Mouse (Mus musculus) MEL (cell line): Measurements from ENCODE around the gene Nefh. TPM values are rescaled to one million over a fixed set of nuclear protein-coding genes. Genes with fewer than 3 reads are reported as not detected.

ENCODE experiments used
- DNase-seq: peaks from one replicate; pipeline ENCODE4 v3.0.0; 2011; ENCODE audit warnings: low read depth, low spot score
- H3K27ac ChIP-seq: 2 replicates; pipeline ENCODE4 v1.5.1; 2012; ENCODE audit warnings: low read depth, mild to moderate bottlenecking, control low read depth, low read length, moderate library complexity; ENCODE audit not compliant: control insufficient read depth
- H3K27me3 ChIP-seq, 2 experiments: fragments of 150-350 bp in 1 of 2; sonication (generic) in 1 of 2; 2 replicates each; pipeline ENCODE4 v1.6.1; 2012; ENCODE audit warnings: low read length in 2 of 2, mild to moderate bottlenecking in 2 of 2, improper control_type of control experiment in 1 of 2, moderate library complexity in 1 of 2; ENCODE audit not compliant: insufficient read depth in 2 of 2, control insufficient read depth in 1 of 2
- H3K36me3 ChIP-seq, 2 experiments: 2 replicates each; pipeline ENCODE4 v1.6.1; 2012 to 2014; ENCODE audit warnings: low read length in 2 of 2, improper control_type of control experiment in 1 of 2, inconsistent platforms in 1 of 2, mild to moderate bottlenecking in 1 of 2; ENCODE audit not compliant: insufficient read depth in 2 of 2, control insufficient read depth in 1 of 2
- H3K4me1 ChIP-seq, 2 experiments: fragments of 150-350 bp in 1 of 2; sonication (generic) in 1 of 2; 2 replicates each; pipeline ENCODE4 v1.6.1; 2012; ENCODE audit warnings: low read length in 2 of 2, improper control_type of control experiment in 1 of 2, mild to moderate bottlenecking in 1 of 2; ENCODE audit not compliant: insufficient read depth in 2 of 2, control insufficient read depth in 1 of 2
- H3K4me3 ChIP-seq, 2 experiments: fragments of 150-350 bp in 1 of 2; sonication (generic) in 1 of 2; 2 replicates each; pipeline ENCODE4 v1.5.1; 2012; ENCODE audit warnings: low read depth in 2 of 2, low read length in 2 of 2, mild to moderate bottlenecking in 2 of 2, moderate library complexity in 2 of 2, control low read depth in 1 of 2, improper control_type of control experiment in 1 of 2; ENCODE audit not compliant: control insufficient read depth in 1 of 2, insufficient read depth in 1 of 2
- H3K79me2 ChIP-seq: 2 replicates; pipeline ENCODE4 v1.6.1; 2012; ENCODE audit warnings: mild to moderate bottlenecking, low read length, moderate library complexity; ENCODE audit not compliant: control insufficient read depth, poor library complexity, insufficient read depth
- H3K9ac ChIP-seq: 2 replicates; pipeline ENCODE4 v1.6.1; 2012; ENCODE audit warnings: low read depth, mild to moderate bottlenecking, control low read depth, low read length, moderate library complexity; ENCODE audit not compliant: control insufficient read depth, poor library complexity, severe bottlenecking
- H3K9me3 ChIP-seq: fragments of 150-350 bp; sonication (generic); replicated peaks from 2 replicates; pipeline ENCODE4 v1.6.1; 2012; ENCODE audit warnings: mild to moderate bottlenecking, low read length, improper control_type of control experiment, moderate library complexity; ENCODE audit not compliant: insufficient read depth
- BHLHE40 ChIP-seq: IDR thresholded peaks from 2 replicates; pipeline ENCODE4 v1.6.1; 2012; ENCODE audit warnings: low read depth, mild to moderate bottlenecking, inconsistent platforms, low read length, improper control_type of control experiment, borderline replicate concordance
- CHD1 ChIP-seq: IDR thresholded peaks from 2 replicates; pipeline ENCODE4 v1.6.1; 2012; ENCODE audit warnings: low read depth, mild to moderate bottlenecking, inconsistent platforms, low read length, improper control_type of control experiment
- ELF1 ChIP-seq: IDR thresholded peaks from 2 replicates; pipeline ENCODE4 v1.6.1; 2014; ENCODE audit warnings: low read depth, mild to moderate bottlenecking, inconsistent platforms, low read length, improper control_type of control experiment, moderate library complexity
- GABPA ChIP-seq: IDR thresholded peaks from 2 replicates; pipeline ENCODE4 v1.6.1; 2012; ENCODE audit warnings: low read depth, mild to moderate bottlenecking, inconsistent platforms, low read length, improper control_type of control experiment, moderate library complexity
- GATA1 ChIP-seq: IDR thresholded peaks from 2 replicates; pipeline ENCODE4 v1.6.1; 2011; ENCODE audit warnings: low read depth, low read length, improper control_type of control experiment
- MAFK ChIP-seq: IDR thresholded peaks from 2 replicates; pipeline ENCODE4 v1.6.1; 2011; ENCODE audit warnings: low read depth, mild to moderate bottlenecking, low read length, improper control_type of control experiment, borderline replicate concordance
- MAX ChIP-seq: IDR thresholded peaks from 2 replicates; pipeline ENCODE4 v1.6.1; 2011; ENCODE audit warnings: low read length, improper control_type of control experiment
- MXI1 ChIP-seq: IDR thresholded peaks from 2 replicates; pipeline ENCODE4 v1.6.1; 2011; ENCODE audit warnings: mild to moderate bottlenecking, low read depth, low read length, improper control_type of control experiment
- MYB ChIP-seq: IDR thresholded peaks from 2 replicates; pipeline ENCODE4 v1.6.1; 2011; ENCODE audit warnings: mild to moderate bottlenecking, low read depth, low read length, improper control_type of control experiment
- NELFE ChIP-seq: IDR thresholded peaks from 2 replicates; pipeline ENCODE4 v1.6.1; 2011; ENCODE audit warnings: low read depth, low read length, improper control_type of control experiment
- POLR2A ChIP-seq, 2 experiments: IDR thresholded peaks; 2 replicates each; pipeline ENCODE4 v1.6.1; 2011 to 2012; ENCODE audit warnings: low read length in 2 of 2, mild to moderate bottlenecking in 2 of 2, control low read depth in 1 of 2, improper control_type of control experiment in 1 of 2, low read depth in 1 of 2, moderate library complexity in 1 of 2; ENCODE audit not compliant: control insufficient read depth in 1 of 2, insufficient read depth in 1 of 2, poor library complexity in 1 of 2
- POLR2AphosphoS2 ChIP-seq: IDR thresholded peaks from 2 replicates; pipeline ENCODE4 v1.6.1; 2011; ENCODE audit warnings: low read length, improper control_type of control experiment
- TAL1 ChIP-seq: IDR thresholded peaks from 2 replicates; pipeline ENCODE4 v1.6.1; 2012; ENCODE audit warnings: mild to moderate bottlenecking, inconsistent platforms, low read length, moderate library complexity, mixed read lengths
- TCF12 ChIP-seq: IDR thresholded peaks from 2 replicates; pipeline ENCODE4 v1.6.1; 2014; ENCODE audit warnings: low read depth, mild to moderate bottlenecking, inconsistent platforms, low read length, improper control_type of control experiment, moderate library complexity
- UBTF ChIP-seq: IDR thresholded peaks from 2 replicates; pipeline ENCODE4 v1.6.1; 2012; ENCODE audit warnings: low read depth, mild to moderate bottlenecking, inconsistent platforms, low read length, improper control_type of control experiment, moderate library complexity, borderline replicate concordance; ENCODE audit not compliant: insufficient read depth
- USF1 ChIP-seq: IDR thresholded peaks from 2 replicates; pipeline ENCODE4 v1.6.1; 2014; ENCODE audit warnings: low read depth, mild to moderate bottlenecking, inconsistent platforms, low read length, improper control_type of control experiment, moderate library complexity
- ZKSCAN1 ChIP-seq: IDR thresholded peaks from 2 replicates; pipeline ENCODE4 v1.6.1; 2012; ENCODE audit warnings: low read depth, mild to moderate bottlenecking, inconsistent platforms, low read length, improper control_type of control experiment, moderate library complexity
- ZMIZ1 ChIP-seq: IDR thresholded peaks from 2 replicates; pipeline ENCODE4 v1.6.1; 2012; ENCODE audit warnings: low read depth, mild to moderate bottlenecking, inconsistent platforms, low read length, improper control_type of control experiment, moderate library complexity
- polyA plus RNA-seq, 2 experiments: library from polyadenylated mRNA; stranded (reverse) in 1 of 2; unstranded in 1 of 2; fragments of >175 nt in 1 of 2; fragments of >200 nt in 1 of 2; gene quantifications; 2 replicates each; pipeline versions ENCODE4 v1.2.1 to v1.2.4; 2012; ENCODE audit warnings: low replicate concordance in 2 of 2, low read depth in 1 of 2; ENCODE audit not compliant: insufficient read length in 2 of 2, insufficient read depth in 1 of 2, missing spikeins in 1 of 2
- total RNA-seq: library from RNA; depleted of rRNA; stranded (reverse); fragments of 300-350 nt; gene quantifications from 2 replicates; pipeline ENCODE4 v1.2.3, GENCODE M21; 2012

Nefh gene
- total and polyA plus RNA-seq, 3 experiments: 0.03 TPM; not detected in 2

DNA sequence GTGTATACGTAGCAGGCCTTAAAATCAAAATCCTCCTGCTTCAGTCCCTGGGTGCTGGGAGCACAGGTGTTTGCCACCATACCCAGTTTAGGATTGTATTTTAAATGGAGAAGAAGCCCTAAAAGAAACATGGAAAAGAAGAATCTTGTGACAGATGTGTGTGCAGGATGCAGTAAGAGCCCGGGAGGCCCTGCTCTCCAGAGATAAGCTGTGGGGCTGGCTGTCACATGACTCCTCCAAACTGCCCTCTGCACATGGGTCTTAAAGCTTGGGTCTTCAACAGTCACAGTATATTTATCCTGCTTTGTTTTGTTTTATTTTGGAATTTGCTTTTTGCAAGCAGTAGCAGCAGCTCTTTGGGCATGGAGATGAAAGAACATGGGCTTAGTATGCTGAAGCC, 19.7 kb upstream of the Nefh start (continued):
- peak; percentile 97 for TF ChIP-seq GATA1
- TF ChIP-seq USF1: peak; percentile 96
- peak; percentile 96 for TF ChIP-seq TAL1
- TF ChIP-seq ZKSCAN1: no peak
- no peak for TF ChIP-seq MAFK
- TF ChIP-seq UBTF: no peak
- TF ChIP-seq MXI1: peak; percentile 91
- no peak for TF ChIP-seq NELFE
- TF ChIP-seq CHD1: no peak
- peak; percentile 95 for TF ChIP-seq TCF12
- no peak for TF ChIP-seq POLR2AphosphoS2
- peak; percentile 87 for TF ChIP-seq BHLHE40
- peak; percentile 94 for TF ChIP-seq MAX
- TF ChIP-seq POLR2A (IDR thresholded peaks at IDR 0.05; ENCODE audit: control insufficient read depth in 1 of 2, insufficient read depth in 1 of 2, low read depth in 1 of 2, low read length in 2 of 2, poor library complexity in 1 of 2): 0 out of 4 replicates have a peak, but pooled peaks of 1 of the 2 experiments have one; percentile 39

- no peak for TF ChIP-seq MYB
- TF ChIP-seq TCF12: 0 out of 2 replicates have a peak, but pooled peaks have one; percentile 15
- TF ChIP-seq ZMIZ1: no peak
- peak; percentile 43 for TF ChIP-seq TAL1
- TF ChIP-seq POLR2AphosphoS2: no peak
- TF ChIP-seq ELF1: no peak
- TF ChIP-seq GABPA: no peak
- Histone ChIP-seq H3K79me2 (no peaks in the 10 kb centered on the region), H3K27me3 (no peaks in the 10 kb centered on the region), H3K9ac (no peak overlapping the region; the same call in 1 of the 2 replicates), H3K9me3 (no peaks in the 10 kb centered on the region), H3K4me3 (no peak overlapping the region), H3K36me3 (peaks cover 0 to 16% of the 10 kb centered on the region in 2 experiments; a peak in 2 of 4 replicates), H3K4me1 (peaks cover 14 to 20% of the 10 kb centered on the region in 2 experiments), H3K27ac (peak overlapping the region; percentile 79)
- peak; percentile 59 for DNase-seq
Measured at GRCm38 (mm10) chr11:4966888-4967287, 19.0 kb upstream of the Nefh start.

GRCm38 (mm10) chr11:4966325-4966724, 18.5 kb upstream of the Nefh start:
- TF ChIP-seq MAX (0 out of 2 replicates have a peak, but pooled peaks have one; percentile 15), USF1 (no peak)
- TF ChIP-seq, all 39 proteins: peak for 1
- Histone ChIP-seq H3K4me1 (peaks cover 14 to 20% of the 10 kb centered on the region in 2 experiments), H3K36me3 (peaks cover 0 to 16% of the 10 kb centered on the region in 2 experiments; a peak in 2 of 4 replicates), H3K27ac (no peak overlapping the region), H3K79me2 (no peaks in the 10 kb centered on the region), H3K9ac (no peak overlapping the region), H3K9me3 (no peaks in the 10 kb centered on the region), H3K27me3 (no peaks in the 10 kb centered on the region), H3K4me3 (no peak overlapping the region)
- DNase-seq: no peak
